Mouse (Mus musculus) hindbrain, embryonic 11.5 days (tissue): ENCODE results near the gene Stk32c. TPM values are rescaled to one million over a fixed set of nuclear protein-coding genes. Genes with fewer than 3 reads are reported as not detected.

Source experiments
- ATAC-seq: fragments of 200-750 bp; cut with Nextera tagmentation; 2 replicates; pipeline ENCODE4 v1.8.0; 2017; ENCODE audit warnings: mild to moderate bottlenecking, moderate TSS enrichment, moderate library complexity; ENCODE audit not compliant: low FRiP score
- DNase-seq: peaks from one replicate; pipeline ENCODE4 v3.0.0-alpha.2; 2015; ENCODE audit warnings: low spot score
- H3K27ac ChIP-seq: fragments of 300-500 bp; sonication (generic); 2 replicates; pipeline ENCODE4 v1.5.1; 2014; ENCODE audit warnings: mild to moderate bottlenecking, low read depth, low read length
- H3K27me3 ChIP-seq: fragments of 300-500 bp; sonication (generic); 2 replicates; pipeline ENCODE4 v1.6.1; 2014; ENCODE audit warnings: mild to moderate bottlenecking, low read length, moderate library complexity, mixed read lengths; ENCODE audit not compliant: control insufficient read depth, insufficient read depth
- H3K36me3 ChIP-seq: fragments of 300-500 bp; sonication (generic); 2 replicates; pipeline ENCODE4 v1.6.1; 2014; ENCODE audit warnings: mild to moderate bottlenecking, low read length, moderate library complexity, mixed read lengths; ENCODE audit not compliant: control insufficient read depth, insufficient read depth
- H3K4me1 ChIP-seq: fragments of 300-500 bp; sonication (generic); replicated peaks from 2 replicates; pipeline ENCODE4 v1.6.1; 2014; ENCODE audit warnings: low read length, mixed read lengths; ENCODE audit not compliant: control insufficient read depth, insufficient read depth
- H3K4me2 ChIP-seq: fragments of 300-500 bp; sonication (generic); replicated peaks from 2 replicates; pipeline ENCODE4 v1.6.1; 2014; ENCODE audit warnings: mild to moderate bottlenecking, low read depth, low read length
- H3K4me3 ChIP-seq: fragments of 300-500 bp; sonication (generic); 2 replicates; pipeline ENCODE4 v1.5.1; 2014; ENCODE audit warnings: low read depth, low read length
- H3K9ac ChIP-seq: fragments of 300-500 bp; sonication (generic); 2 replicates; pipeline ENCODE4 v1.6.1; 2014; ENCODE audit warnings: low read depth, low read length
- H3K9me3 ChIP-seq: fragments of 300-500 bp; sonication (generic); 2 replicates; pipeline ENCODE4 v1.6.1; 2016; ENCODE audit warnings: low read length; ENCODE audit not compliant: control insufficient read depth
- WGBS: fragments of 180-500 bp; shearing (Covaris S2); extraction: QIAGEN DNeasy Blood & Tissue Kit; methylation state at CpG from one replicate; pipeline ENCODE4 v1.1.7; 2014; 5-methylcytosine and 5-hydroxymethylcytosine counted together
- polyA plus RNA-seq: library from polyadenylated mRNA; unstranded; fragments of >200 nt; fragmentation: Nextera tagmentation; extraction: Ambion mirVana; gene quantifications from 2 replicates; pipeline ENCODE4 v1.2.1, GENCODE M21; 2014

Gene Stk32c
- polyA plus RNA-seq, 1 experiment from 2014 or later = 0.54 TPM

GRCm38 (mm10) chr7:139179299-139179698 is 33.8 kb downstream of the Stk32c start:
- Histone ChIP-seq H3K9me3 (no peaks in the 10 kb centered on the region), H3K4me3 (no peak overlapping the region)
- WGBS = 84% methylated on average over 5 of the region's 5 CpGs

GRCm38 (mm10) chr7:139169143-139169542 is 44.0 kb downstream of the Stk32c start:
- WGBS = 85% methylated on average over 4 of the region's 4 CpGs
- ATAC-seq (no peak), DNase-seq (no peak)
- Histone ChIP-seq H3K4me3 (no peak overlapping the region), H3K9me3 (no peaks in the 10 kb centered on the region; the same call in 1 of the 2 replicates), H3K27ac (no peak overlapping the region), H3K4me1 (no peaks in the 10 kb centered on the region), H3K9ac (no peak overlapping the region), H3K4me2 (no peak overlapping the region), H3K27me3 (no peaks in the 10 kb centered on the region), H3K36me3 (no peaks in the 10 kb centered on the region)

More at GRCm38 (mm10) chr7:139179299-139179698, 33.8 kb downstream of the Stk32c start:
- Histone ChIP-seq H3K36me3 (no peaks in the 10 kb centered on the region), H3K9ac (no peak overlapping the region), H3K4me2 (no peak overlapping the region), H3K4me1 (no peaks in the 10 kb centered on the region), H3K27ac (no peak overlapping the region), H3K27me3 (no peaks in the 10 kb centered on the region)
- ATAC-seq (no peak), DNase-seq (no peak)

- no peaks in the 10 kb centered on the region for H3K36me3 ChIP-seq
- H3K4me1 ChIP-seq = no peaks in the 10 kb centered on the region
- no peak overlapping the region for H3K9ac ChIP-seq
- H3K9me3 ChIP-seq = no peaks in the 10 kb centered on the region; the same call in 1 of the 2 replicates
- no peaks in the 10 kb centered on the region for H3K27me3 ChIP-seq
- no peak overlapping the region for H3K27ac ChIP-seq
- DNase-seq (no peak), ATAC-seq (no peak)
- H3K4me3 ChIP-seq = no peak overlapping the region
- 77% methylated on average over 5 of the region's 5 CpGs for WGBS
- no peak overlapping the region for H3K4me2 ChIP-seq
These were observed 48.7 kb downstream of the Stk32c start for GRCm38 (mm10) chr7:139164410-139164809.

- no peak overlapping the region for H3K4me3 ChIP-seq
- no peaks in the 10 kb centered on the region; the same call in 1 of the 2 replicates for H3K4me1 ChIP-seq
- no peaks in the 10 kb centered on the region for H3K36me3 ChIP-seq
- DNase-seq (no peak), ATAC-seq (no peak)
- H3K9ac ChIP-seq = no peak overlapping the region
- no peak overlapping the region for H3K27ac ChIP-seq
- 48% methylated on average over 5 of the region's 5 CpGs for WGBS
- H3K4me2 ChIP-seq = no peak overlapping the region
- no peaks in the 10 kb centered on the region for H3K9me3 ChIP-seq
- H3K27me3 ChIP-seq = no peaks in the 10 kb centered on the region
These were observed 54.2 kb downstream of the Stk32c start for GRCm38 (mm10) chr7:139158956-139159355.

GRCm38 (mm10) chr7:139158549-139158948 is 54.6 kb downstream of the Stk32c start:
- DNase-seq (no peak), ATAC-seq (no peak)
- Histone ChIP-seq H3K4me2 (no peak overlapping the region), H3K4me3 (no peak overlapping the region), H3K4me1 (no peaks in the 10 kb centered on the region; the same call in 1 of the 2 replicates), H3K27me3 (no peaks in the 10 kb centered on the region), H3K36me3 (no peaks in the 10 kb centered on the region), H3K9me3 (no peaks in the 10 kb centered on the region), H3K27ac (no peak overlapping the region), H3K9ac (no peak overlapping the region)
- 62% methylated on average over 7 of the region's 7 CpGs for WGBS

- H3K4me1 ChIP-seq = no peaks in the 10 kb centered on the region; the same call in 1 of the 2 replicates
- 70% methylated on average over 2 of the region's 2 CpGs for WGBS
These were observed 55.6 kb downstream of the Stk32c start for GRCm38 (mm10) chr7:139157541-139157940.

GRCm38 (mm10) chr7:139156341-139157058 is 56.6 kb downstream of the Stk32c start:
- H3K27ac ChIP-seq = no peak overlapping the region
- no peak for DNase-seq
- ATAC-seq = no peak
- no peaks in the 10 kb centered on the region for H3K36me3 ChIP-seq
- H3K4me3 ChIP-seq = no peak overlapping the region
- no peaks in the 10 kb centered on the region for H3K27me3 ChIP-seq
- no peaks in the 10 kb centered on the region for H3K9me3 ChIP-seq
- H3K9ac ChIP-seq = no peak overlapping the region
- no peak overlapping the region for H3K4me2 ChIP-seq
- no peaks in the 10 kb centered on the region; the same call in 1 of the 2 replicates for H3K4me1 ChIP-seq
- WGBS = 53% methylated on average over 10 of the region's 10 CpGs

More at GRCm38 (mm10) chr7:139157541-139157940, 55.6 kb downstream of the Stk32c start:
- DNase-seq = no peak
- ATAC-seq = no peak
- no peaks in the 10 kb centered on the region for H3K9me3 ChIP-seq
- H3K27ac ChIP-seq = no peak overlapping the region
- H3K4me3 ChIP-seq = no peak overlapping the region
- H3K27me3 ChIP-seq = no peaks in the 10 kb centered on the region
- H3K36me3 ChIP-seq = no peaks in the 10 kb centered on the region
- H3K4me2 ChIP-seq = no peak overlapping the region
- no peak overlapping the region for H3K9ac ChIP-seq

- WGBS = 86% methylated on average over 7 of the region's 7 CpGs
- no peak overlapping the region for H3K4me3 ChIP-seq
- no peaks in the 10 kb centered on the region for H3K27me3 ChIP-seq
- H3K4me1 ChIP-seq = peaks cover 6% of the 10 kb centered on the region; the same call in 1 of the 2 replicates
- no peak for DNase-seq
- H3K36me3 ChIP-seq = no peaks in the 10 kb centered on the region
- H3K27ac ChIP-seq = no peak overlapping the region
- H3K4me2 ChIP-seq = no peak overlapping the region
- ATAC-seq = no peak
- no peak overlapping the region for H3K9ac ChIP-seq
- no peaks in the 10 kb centered on the region for H3K9me3 ChIP-seq
These were observed 60.2 kb downstream of the Stk32c start for GRCm38 (mm10) chr7:139152927-139153326.

GRCm38 (mm10) chr7:139151116-139151515 is 62.0 kb downstream of the Stk32c start:
- Histone ChIP-seq H3K27ac (no peak overlapping the region), H3K4me2 (no peak overlapping the region), H3K4me3 (no peak overlapping the region), H3K9me3 (no peaks in the 10 kb centered on the region), H3K27me3 (no peaks in the 10 kb centered on the region), H3K36me3 (no peaks in the 10 kb centered on the region), H3K9ac (no peak overlapping the region), H3K4me1 (peaks cover 6% of the 10 kb centered on the region; the same call in 1 of the 2 replicates)
- peak; percentile 80 for ATAC-seq
- 31% methylated on average over 10 of the region's 10 CpGs for WGBS
- peak; percentile 78 for DNase-seq
